Mouse (Mus musculus) cerebellum, adult 9-11 months (tissue): ENCODE measurements around the gene Sh3tc1.
A peak's percentile ranks its signal among the peaks of the same experiment; 100 is the strongest.

ENCODE experiments used
- DNase-seq: peaks from one replicate; pipeline ENCODE4 v3.0.0; 2022

Gene Sh3tc1

DNA sequence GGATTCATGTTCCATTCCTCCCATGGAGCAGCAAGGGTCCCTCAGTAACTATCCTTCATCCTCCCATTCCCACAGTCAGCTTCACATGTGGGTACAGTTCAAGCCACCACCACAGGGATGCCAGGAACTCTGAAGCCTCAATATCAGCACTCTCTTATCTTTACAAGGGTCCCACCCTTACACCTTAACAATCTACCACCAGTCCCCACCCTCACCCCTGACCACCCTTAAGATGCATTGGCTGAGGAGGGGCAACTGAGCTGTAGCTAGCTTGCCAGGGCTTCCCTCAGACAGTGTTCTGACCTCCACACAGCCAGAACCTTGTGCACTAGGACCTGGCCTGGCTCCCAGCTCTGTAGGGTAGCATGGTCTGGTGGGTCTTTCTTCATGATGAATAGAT is 20.4 kb downstream of the Sh3tc1 start:
- DNase-seq, result no peak

DNA sequence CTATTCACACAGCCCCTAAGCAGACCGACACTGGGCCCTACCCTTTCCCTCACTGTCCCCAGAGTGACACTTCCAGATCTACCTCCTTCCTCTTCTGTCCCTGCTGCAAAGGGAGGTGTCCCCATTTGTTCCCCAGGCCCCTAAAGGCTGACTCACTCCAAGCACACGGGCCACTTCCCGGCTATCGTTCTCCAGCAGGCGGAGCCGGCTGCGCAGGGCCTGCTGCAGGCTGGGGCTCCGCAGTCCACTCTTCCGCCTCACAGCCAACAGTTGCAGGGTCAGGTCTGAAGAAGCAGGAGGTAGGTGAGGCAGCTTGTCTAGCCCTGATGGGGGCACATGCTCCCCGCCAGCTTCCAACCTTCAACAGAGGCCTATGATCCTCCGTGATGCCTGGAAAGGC is 21.0 kb downstream of the Sh3tc1 start:
- no peak for DNase-seq

GRCm38 (mm10) chr5:35717946-35718345 is 21.8 kb downstream of the Sh3tc1 start:
- DNase-seq, result no peak

DNA sequence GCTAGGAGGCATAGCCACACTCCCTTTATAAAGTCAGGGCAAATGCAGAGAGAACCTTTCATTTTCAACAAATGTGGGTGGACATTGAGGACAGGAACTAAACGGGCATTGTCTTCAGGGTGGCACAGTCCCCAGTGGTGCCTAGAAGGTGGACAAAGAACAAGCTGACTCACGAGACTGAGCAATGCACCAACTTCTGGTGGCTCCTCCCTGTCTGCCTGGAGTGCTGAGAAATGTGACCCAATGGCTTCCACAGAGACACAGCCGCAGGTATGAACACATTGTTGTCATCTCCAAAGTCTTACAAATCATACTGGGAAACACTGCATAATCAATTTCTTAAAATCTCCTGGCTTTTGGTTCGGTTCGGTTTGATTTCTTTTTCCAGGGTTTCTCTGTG is 22.3 kb downstream of the Sh3tc1 start:
- DNase-seq, result no peak

DNA sequence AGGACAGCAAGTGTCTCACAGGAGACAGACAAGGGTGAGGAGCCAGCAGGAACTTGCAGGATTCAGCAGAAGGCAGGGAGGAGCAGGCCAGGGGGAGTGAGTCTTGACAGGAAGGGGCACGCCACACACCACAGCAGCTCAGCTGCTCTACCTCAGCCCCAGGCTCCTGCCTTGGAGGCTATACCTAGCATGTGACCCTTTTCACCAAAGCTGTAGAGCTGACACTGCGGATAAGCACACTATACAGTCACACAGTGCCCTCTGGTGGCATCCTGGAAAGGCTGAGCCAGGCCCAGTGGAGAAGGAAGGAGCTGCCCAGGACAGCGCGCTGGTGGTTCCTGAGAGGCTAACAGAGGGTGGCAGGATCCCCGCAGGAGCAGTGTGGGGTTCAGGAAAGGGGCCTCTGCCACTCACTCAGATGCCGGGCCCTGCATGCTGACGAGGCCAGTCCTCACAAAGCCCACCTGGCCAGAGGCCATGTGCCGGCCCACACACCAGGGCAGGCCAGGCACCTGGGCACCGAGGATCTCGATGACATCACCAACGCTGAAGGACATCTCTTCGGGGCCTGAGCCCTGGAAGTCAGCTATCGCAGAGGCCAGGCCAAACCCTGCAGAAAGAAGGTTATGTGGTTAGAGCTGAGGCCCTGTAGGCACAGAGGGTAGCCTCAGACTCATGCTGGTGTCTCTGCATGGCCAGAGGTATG is 26.0 kb downstream of the Sh3tc1 start:
- peak; percentile 62 for DNase-seq

DNA sequence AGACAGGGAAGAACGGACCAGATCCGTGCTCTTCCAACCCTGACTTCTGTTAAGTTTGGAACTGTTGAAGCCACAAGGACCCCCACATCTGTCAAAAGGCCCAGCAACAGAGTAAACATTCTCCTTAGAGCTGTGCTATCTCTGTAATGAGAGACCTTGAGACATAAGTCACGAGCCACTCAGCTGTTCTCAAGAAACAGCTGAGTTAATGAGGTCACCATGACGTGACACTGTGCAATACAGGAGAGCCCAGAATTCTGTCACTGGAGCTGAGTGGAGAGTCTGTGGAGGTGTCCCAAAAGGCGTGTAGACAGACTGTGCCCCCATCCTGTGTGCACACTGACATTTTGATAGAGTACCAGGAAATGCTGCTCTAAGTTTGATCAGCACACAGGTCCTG is 27.3 kb downstream of the Sh3tc1 start:
- DNase-seq, result no peak

GRCm38 (mm10) chr5:35710931-35711330 is 28.9 kb downstream of the Sh3tc1 start:
- no peak for DNase-seq

DNA sequence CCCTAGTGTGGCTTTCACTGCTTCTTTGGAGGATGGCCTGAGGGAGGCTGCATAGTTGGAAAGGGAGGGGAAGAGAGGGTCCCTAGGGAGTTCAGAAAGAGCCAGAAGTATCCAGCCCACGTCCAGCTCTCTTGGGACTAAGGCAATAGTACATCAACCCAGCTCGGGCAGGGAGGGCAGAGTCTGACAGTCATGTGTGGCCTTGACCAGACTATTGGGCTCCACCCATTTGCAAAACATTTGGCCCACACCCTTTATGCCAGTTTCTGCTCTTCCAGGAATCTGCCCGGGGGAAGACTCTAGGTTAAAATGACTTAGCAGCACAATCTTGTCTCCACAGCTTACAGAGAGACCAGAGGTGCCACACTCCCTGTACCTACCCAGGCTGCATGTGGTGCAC is 29.3 kb downstream of the Sh3tc1 start:
- no peak for DNase-seq

- DNase-seq, result no peak
Measured at GRCm38 (mm10) chr5:35705411-35705810, 34.4 kb downstream of the Sh3tc1 start.

GRCm38 (mm10) chr5:35703814-35704213 is 36.0 kb downstream of the Sh3tc1 start:
- DNase-seq, result no peak

- DNase-seq, result no peak
Measured at GRCm38 (mm10) chr5:35703183-35703582, 36.6 kb downstream of the Sh3tc1 start.

DNA sequence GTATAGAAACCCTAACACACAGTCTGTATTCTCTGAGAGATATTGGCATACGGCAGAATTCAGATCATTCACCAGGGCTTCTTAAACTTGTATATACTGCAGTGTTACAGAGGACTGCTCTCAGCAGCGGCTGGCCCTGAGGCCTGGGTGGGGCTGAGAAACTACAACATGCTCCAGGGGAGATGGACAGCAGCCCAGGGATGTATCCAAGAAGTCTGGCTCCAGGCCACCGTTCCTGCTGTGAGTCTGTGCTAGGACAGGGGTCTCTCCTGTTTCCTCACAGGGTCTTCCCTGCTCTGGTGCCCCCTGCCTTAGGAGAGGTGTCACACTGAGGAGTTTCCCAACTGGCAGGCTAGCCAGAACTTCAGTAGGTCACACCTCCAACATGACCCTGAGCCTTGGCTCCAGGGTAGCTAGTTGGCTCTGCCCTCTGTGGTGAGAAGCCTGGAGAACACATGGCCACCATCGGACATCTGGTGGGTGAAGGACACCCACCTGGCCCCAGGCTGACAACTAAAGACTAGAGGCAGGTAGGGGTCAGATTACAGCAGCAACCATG is 37.1 kb downstream of the Sh3tc1 start:
- no peak for DNase-seq

GRCm38 (mm10) chr5:35701042-35701441 is 38.7 kb downstream of the Sh3tc1 start:
- DNase-seq, result peak; percentile 54

DNA sequence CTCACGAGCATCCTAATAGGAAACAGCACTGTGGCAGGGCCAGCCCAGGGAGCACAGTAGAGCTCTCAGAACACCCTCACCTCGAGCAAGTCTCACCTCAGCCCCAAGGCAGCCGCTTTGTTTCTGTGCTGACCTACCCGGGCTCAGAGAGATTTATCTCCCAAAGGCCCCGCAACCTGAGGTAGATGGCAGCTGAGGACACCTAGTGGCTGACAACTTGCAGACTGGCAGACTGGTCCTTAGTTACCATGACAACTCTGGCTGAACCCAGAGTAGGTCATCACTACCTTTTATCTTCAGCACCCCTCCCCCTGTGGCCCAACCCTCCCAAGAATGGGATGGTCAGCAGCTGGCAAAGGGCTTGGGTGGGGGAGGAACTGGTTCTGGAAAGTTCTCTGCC is 44.0 kb downstream of the Sh3tc1 start:
- DNase-seq, result no peak

DNA sequence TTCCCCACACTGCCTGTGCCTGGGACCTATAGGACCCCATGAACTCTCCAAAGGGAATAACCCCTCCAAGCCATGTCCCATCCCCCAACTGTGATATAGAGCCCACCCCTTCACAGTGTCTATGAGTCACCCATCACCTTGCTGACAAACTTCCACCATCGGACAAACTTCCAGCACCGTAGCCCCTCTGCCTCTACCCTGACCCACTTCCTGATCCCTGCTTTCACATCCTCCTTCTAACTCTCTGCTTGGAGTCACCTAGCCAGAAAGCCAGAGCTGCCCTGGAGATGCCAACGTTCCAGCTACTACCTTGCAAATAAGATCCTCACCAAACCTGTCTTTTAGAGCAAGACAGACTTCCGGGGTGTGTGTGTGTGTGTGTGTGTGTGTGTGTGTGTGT is 46.1 kb downstream of the Sh3tc1 start:
- DNase-seq, result no peak

- DNase-seq, result no peak
Measured at GRCm38 (mm10) chr5:35691246-35691645, 48.5 kb downstream of the Sh3tc1 start.

- no peak for DNase-seq
Measured at GRCm38 (mm10) chr5:35690485-35691165, 49.2 kb downstream of the Sh3tc1 start.

DNA sequence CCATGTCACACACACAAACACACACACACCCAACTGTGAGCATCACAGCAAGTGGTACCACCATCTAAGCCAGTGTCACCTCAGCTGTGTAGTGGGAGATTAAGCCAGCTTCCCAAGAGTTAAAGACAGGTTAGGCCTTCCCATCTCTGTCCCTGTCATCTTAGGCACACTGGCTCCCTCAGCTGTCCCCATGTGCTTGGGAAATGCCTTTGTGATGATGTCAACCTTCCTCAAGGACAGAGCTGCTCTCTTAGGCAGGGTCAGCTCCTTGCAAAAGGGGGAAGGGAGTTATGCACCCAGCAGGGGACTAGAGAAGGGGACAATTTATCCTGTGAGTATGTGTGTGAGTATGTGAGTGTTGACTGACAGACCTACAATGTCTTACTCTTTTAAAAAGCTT is 50.4 kb downstream of the Sh3tc1 start:
- no peak for DNase-seq

GRCm38 (mm10) chr5:35688851-35689250 is 50.9 kb downstream of the Sh3tc1 start:
- no peak for DNase-seq

- no peak for DNase-seq
Measured at GRCm38 (mm10) chr5:35687098-35687497, 52.7 kb downstream of the Sh3tc1 start.

DNA sequence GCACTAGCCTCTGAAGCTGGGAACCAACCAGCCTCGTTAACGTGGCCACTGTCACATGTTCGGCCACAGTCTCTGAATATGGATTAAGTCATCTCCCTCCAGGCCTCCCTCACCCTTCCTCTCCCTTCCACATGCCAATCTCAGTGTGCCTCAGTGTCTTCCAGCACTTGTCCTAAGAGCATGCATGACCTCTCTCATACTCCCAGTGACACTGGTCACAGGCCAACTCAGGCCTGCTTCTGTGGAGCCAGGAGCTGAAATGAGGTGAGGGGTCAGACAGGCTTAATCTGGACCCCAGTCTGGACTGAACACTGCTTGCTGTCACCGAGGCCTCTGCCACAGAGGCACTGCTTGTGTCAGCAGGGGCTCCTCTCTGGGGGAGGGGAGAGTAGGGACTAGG is 53.5 kb downstream of the Sh3tc1 start:
- DNase-seq, result no peak

DNA sequence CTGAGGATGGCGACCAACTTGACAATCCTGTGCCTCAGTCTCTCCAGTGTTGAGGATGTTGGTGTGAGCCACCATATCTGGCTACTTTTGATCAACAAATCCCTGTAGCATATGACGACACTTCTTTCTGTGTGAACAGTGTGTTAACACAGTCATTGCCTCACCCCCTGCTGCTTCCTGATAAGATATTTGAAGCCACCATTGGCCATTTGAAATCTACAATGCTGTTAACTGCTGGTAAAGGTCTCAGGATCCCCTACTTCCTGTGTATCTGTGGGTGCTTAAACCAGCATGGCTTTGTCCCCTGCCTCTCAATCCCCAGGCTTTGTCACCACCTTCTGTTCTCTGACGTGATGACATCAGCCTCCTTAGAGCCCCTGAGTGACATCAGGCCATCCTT is 54.7 kb downstream of the Sh3tc1 start:
- no peak for DNase-seq

DNA sequence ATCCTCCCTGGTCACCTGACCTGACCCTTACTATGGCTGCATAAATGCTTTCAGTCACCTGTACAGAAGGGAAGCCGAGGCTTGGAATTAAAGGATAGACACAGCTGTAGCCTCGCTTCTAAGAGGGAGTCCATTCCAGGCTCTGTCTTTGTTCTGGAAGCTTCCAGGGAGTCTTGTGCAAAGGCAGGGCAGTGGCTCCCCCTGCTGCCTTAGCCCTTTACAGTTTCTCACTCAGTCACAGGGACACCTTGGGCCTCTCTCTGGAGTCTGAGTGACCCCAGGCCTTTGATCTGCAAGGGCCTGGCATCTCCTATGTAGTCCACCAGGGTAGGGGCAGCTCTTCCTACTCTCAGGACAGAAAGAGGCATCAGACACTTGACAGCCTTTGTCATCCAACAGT is 58.8 kb downstream of the Sh3tc1 start:
- DNase-seq, result no peak
